Mouse (Mus musculus): Measurements from ENCODE around the gene Ube2s.

GRCm38 (mm10) chr7:4837639-4838038 is 25.2 kb upstream of the Ube2s start:
- no peak for TF ChIP-seq CTCF (IDR thresholded peaks at IDR 0.05; ENCODE audit: low read depth, low read length)
- no peak for TF ChIP-seq POLR2A (IDR thresholded peaks at IDR 0.05; ENCODE audit: extremely low read depth, insufficient read depth, low read length)
